Mouse (Mus musculus) ovary, adult 10 weeks (tissue): ENCODE data around the gene Olfr661. TPM values are rescaled to one million over a fixed set of nuclear protein-coding genes. Genes with fewer than 3 reads are reported as not detected.

Experiments used
- polyA plus RNA-seq: library from polyadenylated mRNA; stranded (reverse); fragments of 350-450 nt; fragmentation: Illumina TruSeq; extraction: RNeasy Lipid Tissue Mini Kit (QIAGEN cat#74804); gene quantifications from one replicate; pipeline ENCODE4 v1.2.3, GENCODE M21; 2014

Olfr661 gene
- polyA plus RNA-seq: not detected

GRCm38 (mm10) chr7:104686201-104686600 lies at the start of gene Olfr661:
TSS of gene Olfr661 (plus strand) at chr7:104686501.

GRCm38 (mm10) chr7:104646841-104647482 lies 39.3 kb upstream of the Olfr661 start, which contains the start of gene Olfr658:
TSS of gene Olfr658 (minus strand) at chr7:104647305.

GRCm38 (mm10) chr7:104666453-104666852 lies 19.8 kb upstream of the Olfr661 start, which contains the start of gene Olfr659:
TSS of gene Olfr659 (plus strand) at chr7:104666753.

Other genes starting within 250 kb of the Olfr661 start
- 28.2 TPM for gene Trim30a, start 221.3 kb upstream of the Olfr661 start, polyA plus RNA-seq
- gene Trim30d, start 178.7 kb upstream of the Olfr661 start, polyA plus RNA-seq: 24.0 TPM
- not detected for gene Olfr651, start 136.4 kb upstream of the Olfr661 start, polyA plus RNA-seq
- gene Olfr652, start 125.6 kb upstream of the Olfr661 start, polyA plus RNA-seq: not detected
- not detected for gene Olfr653, start 109.2 kb upstream of the Olfr661 start, polyA plus RNA-seq
- gene Olfr654, start 99.5 kb upstream of the Olfr661 start, polyA plus RNA-seq: not detected
- not detected for gene Olfr655, start 84.7 kb upstream of the Olfr661 start, polyA plus RNA-seq
- not detected for gene Olfr656, start 72.5 kb upstream of the Olfr661 start, polyA plus RNA-seq
- not detected for gene Olfr657, start 61.7 kb upstream of the Olfr661 start, polyA plus RNA-seq
- gene Olfr658, start 39.2 kb upstream of the Olfr661 start, polyA plus RNA-seq: not detected
- gene Olfr659, start 19.7 kb upstream of the Olfr661 start, polyA plus RNA-seq: not detected
- gene Usp17le, start 91.0 kb downstream of the Olfr661 start, polyA plus RNA-seq: not detected
- not detected for gene Usp17lb, start 156.1 kb downstream of the Olfr661 start, polyA plus RNA-seq
- not detected for gene Usp17la, start 170.5 kb downstream of the Olfr661 start, polyA plus RNA-seq
- not detected for gene Olfr665, start 191.5 kb downstream of the Olfr661 start, polyA plus RNA-seq
- not detected for gene Olfr666, start 209.5 kb downstream of the Olfr661 start, polyA plus RNA-seq
- not detected for gene Olfr667, start 235.0 kb downstream of the Olfr661 start, polyA plus RNA-seq
- not detected for gene Olfr668, start 241.6 kb downstream of the Olfr661 start, polyA plus RNA-seq
- not detected for gene Olfr669, start 247.7 kb downstream of the Olfr661 start, polyA plus RNA-seq